Mouse (Mus musculus) cortical plate, adult 2 months (tissue): ENCODE measurements around the gene Calcoco1.

Experiments
- CTCF ChIP-seq: fragments of 200-500 bp; IDR thresholded peaks from 2 replicates; pipeline ENCODE4 v1.5.1; 2011; ENCODE audit warnings: mild to moderate bottlenecking, control low read depth, low read length; ENCODE audit not compliant: insufficient read depth; ENCODE audit errors: extremely low read depth
- POLR2A ChIP-seq: fragments of 200-500 bp; IDR thresholded peaks from 2 replicates; pipeline ENCODE4 v1.6.1; 2011; ENCODE audit warnings: mild to moderate bottlenecking, low read length, control low read depth; ENCODE audit not compliant: insufficient read depth; ENCODE audit errors: extremely low read depth

DNA sequence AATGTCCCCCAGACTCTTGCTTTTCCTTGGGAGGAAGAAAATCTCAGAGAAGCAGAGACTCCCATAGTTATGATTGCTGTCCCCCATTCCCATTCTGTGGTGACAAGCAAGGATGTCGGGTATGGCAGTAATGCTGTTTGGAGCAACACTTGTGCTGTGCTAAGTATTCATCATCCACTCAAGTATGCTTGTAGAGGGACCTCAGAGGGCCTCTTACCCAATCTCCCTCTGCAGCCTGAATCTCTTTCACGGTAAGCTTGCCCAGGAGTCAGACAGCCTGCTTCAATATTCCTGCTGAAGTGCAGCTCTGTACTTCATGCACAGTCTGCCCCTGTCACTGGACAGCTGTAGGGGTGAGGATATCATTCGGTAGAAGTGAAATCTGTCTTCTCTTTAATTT is 25.1 kb downstream of the Calcoco1 start:
- TF ChIP-seq CTCF (no peak), POLR2A (no peak)
